Mouse (Mus musculus): Measurements from ENCODE around the gene Bid. TPM values are rescaled to one million over a fixed set of nuclear protein-coding genes. Genes with fewer than 3 reads are reported as not detected.
"Not testable (repeated sequence)": the region's sequence is repeated elsewhere in the genome, so short reads cannot be mapped to it uniquely, and the experiment has no call there.

The Bid gene
- polyA plus RNA-seq, 1 experiment from 2014 or later = 8.3 TPM

GRCm38 (mm10) chr6:120914533-120914910 is 2.1 kb downstream of the Bid start:
- H3K9ac ChIP-seq = no peak overlapping the region
- H3K27ac ChIP-seq (replicated peaks) = no peak overlapping the region
- no peaks in the 10 kb centered on the region for H3K9me3 ChIP-seq
- peaks cover 6% of the 10 kb centered on the region; the same call in 1 of the 2 replicates for H3K27me3 ChIP-seq (replicated peaks)
- ATAC-seq (ENCODE audit: extremely low read depth, insufficient number of reproducible peaks, low FRiP score, low TSS enrichment) = no peak
- WGBS = 81% methylated on average over 4 of the region's 4 CpGs
- H3K36me3 ChIP-seq = no peaks in the 10 kb centered on the region
- peaks cover 34% of the 10 kb centered on the region for H3K4me1 ChIP-seq
- no peak overlapping the region for H3K4me2 ChIP-seq
- H3K4me3 ChIP-seq = no peak overlapping the region

- 84% methylated on average over 8 of the region's 8 CpGs for WGBS
- Histone ChIP-seq H3K27ac (replicated peaks) (no peak overlapping the region), H3K36me3 (no peaks in the 10 kb centered on the region), H3K9ac (no peak overlapping the region), H3K27me3 (replicated peaks) (peaks cover 6% of the 10 kb centered on the region; the same call in 1 of the 2 replicates), H3K4me2 (no peak overlapping the region), H3K9me3 (no peaks in the 10 kb centered on the region), H3K4me1 (peaks cover 34% of the 10 kb centered on the region), H3K4me3 (no peak overlapping the region)
- ATAC-seq (ENCODE audit: extremely low read depth, insufficient number of reproducible peaks, low FRiP score, low TSS enrichment) = no peak
Measured at GRCm38 (mm10) chr6:120913783-120914182, 2.9 kb downstream of the Bid start.

GRCm38 (mm10) chr6:120912931-120913330 is 3.7 kb downstream of the Bid start:
- no peaks in the 10 kb centered on the region for H3K36me3 ChIP-seq
- WGBS = 27% methylated on average over 2 of the region's 2 CpGs

GRCm38 (mm10) chr6:120911213-120912007 is 5.2 kb downstream of the Bid start:
- Histone ChIP-seq H3K4me3 (no peak overlapping the region), H3K36me3 (no peaks in the 10 kb centered on the region), H3K4me2 (no peak overlapping the region), H3K9me3 (no peaks in the 10 kb centered on the region), H3K9ac (no peak overlapping the region), H3K4me1 (peaks cover 32% of the 10 kb centered on the region), H3K27me3 (replicated peaks) (peaks cover 6% of the 10 kb centered on the region; the same call in 1 of the 2 replicates), H3K27ac (replicated peaks) (no peak overlapping the region)
- 56% methylated on average over 13 of the region's 13 CpGs for WGBS
- ATAC-seq (ENCODE audit: extremely low read depth, insufficient number of reproducible peaks, low FRiP score, low TSS enrichment) = no peak

More at GRCm38 (mm10) chr6:120912931-120913330, 3.7 kb downstream of the Bid start:
- Histone ChIP-seq H3K4me2 (no peak overlapping the region), H3K9me3 (no peaks in the 10 kb centered on the region), H3K4me3 (no peak overlapping the region), H3K9ac (no peak overlapping the region), H3K27ac (replicated peaks) (no peak overlapping the region), H3K4me1 (peaks cover 34% of the 10 kb centered on the region), H3K27me3 (replicated peaks) (peaks cover 6% of the 10 kb centered on the region; the same call in 1 of the 2 replicates)
- no peak for ATAC-seq (ENCODE audit: extremely low read depth, insufficient number of reproducible peaks, low FRiP score, low TSS enrichment)

- no peak for ATAC-seq (ENCODE audit: extremely low read depth, insufficient number of reproducible peaks, low FRiP score, low TSS enrichment)
- Histone ChIP-seq H3K4me1 (peaks cover 21% of the 10 kb centered on the region), H3K27ac (replicated peaks) (no peak overlapping the region), H3K4me3 (no peak overlapping the region), H3K9ac (no peak overlapping the region), H3K27me3 (replicated peaks) (no peaks in the 10 kb centered on the region), H3K36me3 (no peaks in the 10 kb centered on the region), H3K4me2 (no peak overlapping the region), H3K9me3 (no peaks in the 10 kb centered on the region)
- WGBS = 81% methylated on average over 3 of the region's 3 CpGs
Measured at GRCm38 (mm10) chr6:120909501-120909900, 7.2 kb downstream of the Bid start.

- WGBS = 81% methylated on average over 10 of the region's 10 CpGs
Measured at GRCm38 (mm10) chr6:120907876-120908597, 8.6 kb downstream of the Bid start.

GRCm38 (mm10) chr6:120906521-120906920 is 10.1 kb downstream of the Bid start:
- Histone ChIP-seq H3K27ac (replicated peaks) (no peak overlapping the region), H3K4me3 (no peak overlapping the region), H3K4me1 (peaks cover 5% of the 10 kb centered on the region), H3K9ac (no peak overlapping the region), H3K27me3 (replicated peaks) (no peaks in the 10 kb centered on the region), H3K4me2 (no peak overlapping the region), H3K36me3 (no peaks in the 10 kb centered on the region), H3K9me3 (no peaks in the 10 kb centered on the region)
- ATAC-seq (ENCODE audit: extremely low read depth, insufficient number of reproducible peaks, low FRiP score, low TSS enrichment) = no peak
- WGBS = 89% methylated on average over 6 of the region's 6 CpGs

More at GRCm38 (mm10) chr6:120907876-120908597, 8.6 kb downstream of the Bid start:
- H3K36me3 ChIP-seq; H3K9ac ChIP-seq; H3K27me3 ChIP-seq (replicated peaks); H3K4me3 ChIP-seq; H3K27ac ChIP-seq (replicated peaks); H3K4me2 ChIP-seq; ATAC-seq (ENCODE audit: extremely low read depth, insufficient number of reproducible peaks, low FRiP score, low TSS enrichment); H3K9me3 ChIP-seq: not testable (repeated sequence)
- H3K4me1 ChIP-seq = peaks cover 19% of the 10 kb centered on the region

- WGBS = 86% methylated on average over 5 of the region's 5 CpGs
- no peak overlapping the region for H3K9ac ChIP-seq
- H3K27ac ChIP-seq (replicated peaks) = no peak overlapping the region
- no peaks in the 10 kb centered on the region for H3K9me3 ChIP-seq
- no peak overlapping the region for H3K4me3 ChIP-seq
- ATAC-seq (ENCODE audit: extremely low read depth, insufficient number of reproducible peaks, low FRiP score, low TSS enrichment) = no peak
- no peaks in the 10 kb centered on the region; the same call in 1 of the 2 replicates for H3K4me1 ChIP-seq
- no peaks in the 10 kb centered on the region for H3K36me3 ChIP-seq
- no peaks in the 10 kb centered on the region for H3K27me3 ChIP-seq (replicated peaks)
- H3K4me2 ChIP-seq = no peak overlapping the region
Measured at GRCm38 (mm10) chr6:120905111-120905510, 11.5 kb downstream of the Bid start.

- ATAC-seq (ENCODE audit: extremely low read depth, insufficient number of reproducible peaks, low FRiP score, low TSS enrichment) = no peak
- no peak overlapping the region for H3K9ac ChIP-seq
- H3K4me2 ChIP-seq = no peak overlapping the region
- H3K36me3 ChIP-seq = no peaks in the 10 kb centered on the region
- no peaks in the 10 kb centered on the region; the same call in 1 of the 2 replicates for H3K4me1 ChIP-seq
- H3K9me3 ChIP-seq = no peaks in the 10 kb centered on the region
- no peak overlapping the region for H3K27ac ChIP-seq (replicated peaks)
- 81% methylated on average over 11 of the region's 11 CpGs for whole genome bisulfite sequencing
- H3K27me3 ChIP-seq (replicated peaks) = no peaks in the 10 kb centered on the region
- no peak overlapping the region for H3K4me3 ChIP-seq
Measured at GRCm38 (mm10) chr6:120903961-120904360, 12.7 kb downstream of the Bid start.

GRCm38 (mm10) chr6:120903450-120903912 is 13.2 kb downstream of the Bid start:
- 35% methylated on average over 5 of the region's 5 CpGs for WGBS
- Histone ChIP-seq H3K4me2 (no peak overlapping the region), H3K27me3 (replicated peaks) (no peaks in the 10 kb centered on the region), H3K9ac (no peak overlapping the region), H3K36me3 (no peaks in the 10 kb centered on the region), H3K4me3 (no peak overlapping the region), H3K27ac (replicated peaks) (no peak overlapping the region), H3K9me3 (no peaks in the 10 kb centered on the region), H3K4me1 (no peaks in the 10 kb centered on the region; the same call in 1 of the 2 replicates)
- ATAC-seq (ENCODE audit: extremely low read depth, insufficient number of reproducible peaks, low FRiP score, low TSS enrichment) = no peak

- WGBS = 88% methylated on average over 14 of the region's 14 CpGs
- H3K36me3 ChIP-seq = no peaks in the 10 kb centered on the region
- H3K4me1 ChIP-seq = no peaks in the 10 kb centered on the region; the same call in 1 of the 2 replicates
- H3K9me3 ChIP-seq = no peaks in the 10 kb centered on the region
- no peak overlapping the region for H3K9ac ChIP-seq
- no peak overlapping the region for H3K4me3 ChIP-seq
- H3K4me2 ChIP-seq = no peak overlapping the region
- no peak for ATAC-seq (ENCODE audit: extremely low read depth, insufficient number of reproducible peaks, low FRiP score, low TSS enrichment)
- H3K27ac ChIP-seq (replicated peaks) = no peak overlapping the region
- no peaks in the 10 kb centered on the region for H3K27me3 ChIP-seq (replicated peaks)
Measured at GRCm38 (mm10) chr6:120901776-120902645, 14.6 kb downstream of the Bid start.
